Mouse (Mus musculus) spleen, postnatal 4 days (tissue): Measurements from ENCODE around the gene Tmem208.

ENCODE experiments used
- DNase-seq, 2 experiments: peaks; one replicate each; pipeline ENCODE4 v3.0.0; 2022; ENCODE audit warnings: low spot score in 2 of 2

The Tmem208 gene

DNA sequence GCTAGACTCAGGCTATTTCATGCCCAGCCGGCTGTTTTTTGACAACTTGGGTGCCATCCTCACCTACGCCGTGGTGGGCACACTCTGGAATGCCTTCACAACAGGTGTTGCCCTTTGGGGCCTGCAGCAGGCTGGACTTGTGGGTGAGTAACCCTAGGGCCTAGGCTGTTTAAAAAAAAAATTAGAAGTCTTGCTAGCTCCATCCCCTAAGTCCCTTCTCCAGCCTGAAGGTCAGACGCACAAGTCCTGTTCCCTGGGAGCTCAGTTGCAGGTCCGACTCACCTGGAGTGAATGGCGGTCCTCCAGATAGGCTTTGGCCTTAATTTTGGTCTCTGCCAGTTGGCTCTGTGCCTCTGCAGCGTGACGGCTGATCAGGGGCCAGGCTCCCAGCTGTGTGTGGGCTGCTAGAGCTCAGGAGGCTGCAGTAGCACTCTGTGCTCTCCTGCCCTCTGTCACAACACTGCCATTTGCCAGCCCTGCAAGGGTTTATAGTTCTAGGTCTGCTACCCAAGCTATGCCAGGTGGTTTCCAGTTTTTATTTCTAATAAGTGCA, 27.5 kb downstream of the Tmem208 start:
- DNase-seq = no peak

DNA sequence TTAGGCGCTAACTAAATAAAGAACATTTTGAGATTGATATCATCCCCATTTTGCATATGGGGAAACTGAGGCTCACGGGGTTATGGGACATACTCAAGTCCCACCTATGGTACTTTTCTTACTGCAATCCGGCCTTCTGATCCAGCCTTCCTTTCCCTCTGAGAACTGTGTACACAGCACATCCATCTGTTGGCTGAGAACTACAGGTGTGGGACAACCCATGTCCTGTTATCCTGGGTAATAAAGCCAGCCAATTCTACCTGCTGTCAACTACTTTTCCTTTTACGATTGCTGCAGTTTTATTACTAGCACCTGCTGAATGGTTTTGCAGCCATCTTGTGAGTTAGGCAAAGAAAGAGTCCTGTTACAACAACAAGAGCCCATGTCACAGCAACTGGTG, 28.4 kb downstream of the Tmem208 start:
- DNase-seq = no peak

DNA sequence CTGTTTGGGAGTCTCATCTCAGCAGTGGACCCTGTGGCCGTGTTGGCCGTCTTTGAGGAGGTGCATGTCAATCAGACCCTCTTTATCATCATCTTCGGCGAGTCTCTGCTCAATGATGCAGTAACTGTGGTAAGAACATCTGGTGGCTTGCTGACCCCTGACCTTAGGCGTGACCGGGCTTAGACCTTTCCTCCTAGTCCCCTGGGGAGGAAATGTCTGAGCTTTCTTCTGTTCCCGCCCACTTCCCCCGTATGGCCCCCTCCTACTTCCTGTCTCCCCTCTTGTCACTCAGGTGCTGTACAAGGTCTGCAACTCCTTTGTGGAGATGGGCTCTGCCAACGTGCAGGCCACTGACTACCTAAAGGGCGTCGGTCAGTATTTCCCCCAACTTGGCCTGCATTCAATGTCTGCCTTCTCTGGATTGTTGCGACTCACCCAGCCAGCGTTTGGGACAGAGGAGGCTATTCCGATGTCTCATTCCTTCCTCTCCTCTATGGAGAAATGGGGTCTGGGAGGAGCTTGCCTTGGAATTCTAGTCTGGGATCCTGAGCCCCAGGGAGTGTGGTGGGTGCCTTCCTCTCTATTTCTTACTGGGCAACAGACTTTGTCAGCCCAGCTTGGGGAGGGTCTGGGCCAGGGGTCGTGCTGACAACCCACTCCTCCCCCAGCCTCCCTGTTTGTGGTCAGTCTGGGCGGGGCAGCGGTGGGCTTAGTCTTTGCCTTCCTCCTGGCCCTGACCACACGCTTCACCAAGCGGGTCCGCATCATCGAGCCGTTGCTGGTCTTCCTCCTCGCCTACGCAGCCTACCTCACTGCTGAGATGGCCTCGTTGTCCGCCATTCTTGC, 29.2 kb downstream of the Tmem208 start:
- no peak for DNase-seq

GRCm38 (mm10) chr8:105356681-105357080, 30.5 kb downstream of the Tmem208 start:
- DNase-seq = no peak

GRCm38 (mm10) chr8:105359208-105359607, 33.1 kb downstream of the Tmem208 start:
- DNase-seq = no peak

- no peak for DNase-seq
Measured at GRCm38 (mm10) chr8:105359646-105360045, 33.5 kb downstream of the Tmem208 start.

GRCm38 (mm10) chr8:105361751-105362702, 35.9 kb downstream of the Tmem208 start:
- DNase-seq = no peak

- DNase-seq = no peak
Measured at GRCm38 (mm10) chr8:105367107-105367506, 41.0 kb downstream of the Tmem208 start.

DNA sequence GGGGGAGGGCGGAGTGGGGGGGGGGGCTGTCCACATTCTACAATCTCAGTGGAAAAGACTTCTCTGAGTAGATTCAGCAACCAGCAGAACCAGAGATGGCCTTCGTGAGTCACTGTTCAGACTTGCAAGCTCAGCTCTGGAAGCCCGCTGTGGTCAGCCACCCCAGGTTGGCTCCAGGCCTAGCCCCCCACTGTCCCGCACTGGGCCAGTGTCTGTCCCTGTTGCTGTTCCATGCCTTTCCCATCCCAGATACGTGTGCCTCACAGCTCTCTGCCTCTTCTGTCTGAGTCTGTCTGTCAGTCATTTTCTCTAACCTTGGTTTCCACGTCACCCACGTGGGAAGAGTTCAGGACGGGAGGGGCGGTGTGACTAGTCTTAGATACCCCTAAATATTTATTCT, 46.3 kb downstream of the Tmem208 start:
- DNase-seq = no peak

DNA sequence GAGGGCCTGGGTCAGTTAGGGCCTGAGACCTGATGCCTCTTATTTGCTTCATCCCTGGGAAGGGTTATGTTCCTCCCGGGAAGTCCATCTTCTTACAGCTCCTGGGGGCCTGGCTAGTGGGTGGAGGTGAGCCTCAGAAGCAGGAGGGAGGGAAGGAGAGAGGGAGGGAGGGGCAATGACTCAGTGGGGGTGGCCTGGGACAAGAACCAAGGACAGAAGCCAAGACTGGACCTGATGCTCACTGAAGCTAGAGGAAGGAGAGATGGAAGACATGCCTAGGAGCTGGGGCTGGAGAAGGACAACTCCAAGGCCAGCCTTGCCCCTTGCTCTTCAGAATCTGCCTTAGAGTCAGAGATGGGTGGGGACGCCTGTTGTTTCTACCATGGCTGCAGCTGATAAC, 46.9 kb downstream of the Tmem208 start, which contains the start of gene Plekhg4:
Gene Plekhg4, plus strand, starts transcription at position 243 of the 400 bp plus-strand sequence.
- DNase-seq = no peak

GRCm38 (mm10) chr8:105374513-105374966, 48.4 kb downstream of the Tmem208 start:
- peak; percentile 42 to 77 for DNase-seq

DNA sequence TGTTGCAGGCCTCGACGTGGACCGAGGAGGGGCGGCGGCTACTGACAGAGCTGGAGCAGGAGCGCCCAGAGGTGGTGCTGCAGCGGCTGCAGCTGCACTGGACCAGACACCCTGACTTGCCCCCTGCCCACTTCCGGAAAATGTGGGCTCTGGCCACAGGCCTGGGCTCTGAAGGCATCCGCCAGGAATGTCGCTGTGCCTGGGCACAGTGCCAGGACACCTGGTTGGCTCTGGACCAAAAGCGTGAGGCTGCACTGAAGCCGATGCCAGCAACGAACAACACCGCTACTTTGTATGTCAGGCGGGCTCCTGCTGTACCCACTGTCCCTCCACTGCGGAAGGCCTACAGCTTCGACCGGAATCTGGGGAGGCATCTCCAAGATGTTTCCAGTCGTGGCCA, 52.5 kb downstream of the Tmem208 start:
- no peak for DNase-seq

GRCm38 (mm10) chr8:105380308-105380707, 54.2 kb downstream of the Tmem208 start:
- DNase-seq = no peak

DNA sequence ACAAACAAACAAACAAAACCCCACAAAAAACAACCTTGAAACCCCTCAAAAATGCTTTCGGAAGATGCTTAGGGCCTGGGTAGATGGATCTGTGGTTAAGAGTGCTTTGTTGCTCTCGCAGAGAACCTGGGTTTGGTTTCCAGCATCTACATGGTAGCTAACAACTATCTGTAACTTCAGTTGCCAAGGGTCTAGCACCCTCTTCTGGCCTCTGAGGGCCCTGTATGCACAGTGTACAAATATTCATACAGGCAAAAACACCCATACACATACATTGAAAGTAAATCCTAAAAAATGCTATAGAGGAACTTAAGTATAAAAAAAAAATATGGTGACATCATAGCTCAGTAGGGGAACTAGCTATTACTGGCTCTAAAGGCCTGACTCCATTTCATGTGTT, 57.9 kb downstream of the Tmem208 start:
- no peak for DNase-seq
